Mouse (Mus musculus) layer of hippocampus, adult 2 months (tissue): ENCODE results near the gene Vmp1. TPM values are rescaled to one million over a fixed set of nuclear protein-coding genes. Genes with fewer than 3 reads are reported as not detected.
A peak's percentile ranks its signal among the peaks of the same experiment; 100 is the strongest.

ENCODE experiments used
- DNase-seq, 2 experiments: peaks; one replicate each; pipeline ENCODE4 v3.0.0; 2022; ENCODE audit warnings: low spot score in 2 of 2
- H3K27ac ChIP-seq: fragments of 200-600 bp; 2 replicates; pipeline ENCODE4 v1.8.1; 2022
- H3K4me3 ChIP-seq: fragments of 200-600 bp; 2 replicates; pipeline ENCODE4 v1.8.1; 2022; ENCODE audit warnings: mild to moderate bottlenecking
- CTCF ChIP-seq: fragments of 200-600 bp; conservative IDR thresholded peaks from 2 replicates; pipeline ENCODE4 v1.8.1; 2022; ENCODE audit warnings: antibody characterized with exemption, mild to moderate bottlenecking, moderate library complexity
- total RNA-seq, 2 experiments: library from RNA; stranded (reverse); gene quantifications; 2 replicates each; pipeline ENCODE4 v1.2.3; 2021

Vmp1 gene
- total RNA-seq, 2 experiments from 2014 or later, result 111 to 139 TPM

GRCm38 (mm10) chr11:86691482-86691881 lies 7.8 kb upstream of the Vmp1 start:
- TF ChIP-seq CTCF, result no peak
- no peak for DNase-seq
- Histone ChIP-seq H3K27ac (0 out of 2 replicates have a peak overlapping the region, but pooled peaks have one; percentile 29), H3K4me3 (no peak overlapping the region)

GRCm38 (mm10) chr11:86690383-86690782 lies 6.7 kb upstream of the Vmp1 start:
- no peak for DNase-seq
- Histone ChIP-seq H3K4me3 (no peak overlapping the region), H3K27ac (no peak overlapping the region)
- no peak for TF ChIP-seq CTCF

- no peak overlapping the region for H3K27ac ChIP-seq
- H3K4me3 ChIP-seq, result no peak overlapping the region
- TF ChIP-seq CTCF, result no peak
- no peak for DNase-seq
Measured at GRCm38 (mm10) chr11:86685366-86685765, 1.7 kb upstream of the Vmp1 start.

- Histone ChIP-seq H3K4me3 (peak overlapping the region; percentile 98), H3K27ac (peak overlapping the region; percentile 84)
- no peak for DNase-seq
- TF ChIP-seq CTCF, result no peak
Measured at GRCm38 (mm10) chr11:86684126-86685012, 733 bp upstream of the Vmp1 start.

- H3K27ac ChIP-seq, result peak overlapping the region; percentile 84
- no peak for DNase-seq
- TF ChIP-seq CTCF, result no peak
- H3K4me3 ChIP-seq, result peak overlapping the region; percentile 98
Measured at GRCm38 (mm10) chr11:86682861-86683260, 775 bp downstream of the Vmp1 start.

GRCm38 (mm10) chr11:86681423-86681822 lies 2.2 kb downstream of the Vmp1 start:
- TF ChIP-seq CTCF, result no peak
- Histone ChIP-seq H3K27ac (peak overlapping the region; percentile 43; the same call in 1 of the 2 replicates), H3K4me3 (no peak overlapping the region)
- no peak for DNase-seq

- peak overlapping the region; percentile 43; the same call in 1 of the 2 replicates for H3K27ac ChIP-seq
- no peak overlapping the region for H3K4me3 ChIP-seq
- DNase-seq, result no peak
- TF ChIP-seq CTCF, result no peak
Measured at GRCm38 (mm10) chr11:86680729-86681128, 2.9 kb downstream of the Vmp1 start.

GRCm38 (mm10) chr11:86678957-86679356 lies 4.7 kb downstream of the Vmp1 start:
- DNase-seq, result no peak
- no peak for TF ChIP-seq CTCF
- Histone ChIP-seq H3K27ac (no peak overlapping the region; the same call in 1 of the 2 replicates), H3K4me3 (no peak overlapping the region)

- Histone ChIP-seq H3K4me3 (no peak overlapping the region), H3K27ac (peak overlapping the region; percentile 74)
- no peak for DNase-seq
- TF ChIP-seq CTCF, result no peak
Measured at GRCm38 (mm10) chr11:86675520-86675919, 8.1 kb downstream of the Vmp1 start.

- no peak for DNase-seq
- Histone ChIP-seq H3K27ac (peak overlapping the region; percentile 74), H3K4me3 (no peak overlapping the region)
- no peak for TF ChIP-seq CTCF
Measured at GRCm38 (mm10) chr11:86672772-86673171, 10.9 kb downstream of the Vmp1 start.

GRCm38 (mm10) chr11:86671041-86671675 lies 12.5 kb downstream of the Vmp1 start:
- Histone ChIP-seq H3K27ac (peak overlapping the region; percentile 68), H3K4me3 (no peak overlapping the region)
- 0 out of 2 replicates have a peak, but pooled peaks have one; percentile 6 for TF ChIP-seq CTCF
- DNase-seq, result peak in 1 of 2 experiments; percentile 34

GRCm38 (mm10) chr11:86668169-86668568 lies 15.5 kb downstream of the Vmp1 start:
- Histone ChIP-seq H3K27ac (no peak overlapping the region), H3K4me3 (no peak overlapping the region)
- DNase-seq, result no peak
- TF ChIP-seq CTCF, result no peak

- no peak for DNase-seq
- Histone ChIP-seq H3K27ac (no peak overlapping the region), H3K4me3 (no peak overlapping the region)
- TF ChIP-seq CTCF, result no peak
Measured at GRCm38 (mm10) chr11:86667553-86667952, 16.1 kb downstream of the Vmp1 start.
